Mouse (Mus musculus): ENCODE data around the gene Atxn7l3. TPM values are rescaled to one million over a fixed set of nuclear protein-coding genes. Genes with fewer than 3 reads are reported as not detected.
A peak's percentile ranks its signal among the peaks of the same experiment; 100 is the strongest.

Atxn7l3 gene
- polyA plus RNA-seq, 1 experiment from 2014 or later: 23.8 TPM

DNA sequence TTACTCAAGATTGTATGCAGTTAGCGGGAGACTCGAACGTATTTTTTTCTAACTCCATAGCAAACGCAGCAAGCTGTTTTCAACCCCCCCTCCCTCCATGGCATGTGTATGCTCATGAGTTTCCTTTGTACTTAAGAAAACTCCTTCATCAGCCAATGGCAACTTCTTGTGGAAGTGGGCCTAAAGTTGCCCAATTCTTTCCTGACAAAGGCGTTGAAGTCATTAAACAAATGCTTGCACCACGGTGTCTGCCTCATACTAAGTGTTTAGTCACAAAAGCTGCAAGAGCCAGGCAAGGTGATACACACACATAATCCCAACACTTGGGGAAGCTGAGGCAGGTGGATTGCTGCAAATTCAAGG is 50.2 kb downstream of the Atxn7l3 start:
- no peak for ATAC-seq (ENCODE audit: insufficient number of reproducible peaks, insufficient read depth, low FRiP score, low TSS enrichment, low read depth)
- H3K4me2 ChIP-seq: peak overlapping the region; percentile 77
- H3K27me3 ChIP-seq: no peaks in the 10 kb centered on the region
- H3K9ac ChIP-seq: 0 out of 2 replicates have a peak overlapping the region, but pooled peaks have one; percentile 21
- no peak overlapping the region for H3K4me3 ChIP-seq
- H3K27ac ChIP-seq: peak overlapping the region; percentile 94
- 46% methylated on average over 6 of the region's 6 CpGs for WGBS
- peaks cover 34% of the 10 kb centered on the region for H3K4me1 ChIP-seq
- H3K9me3 ChIP-seq: no peaks in the 10 kb centered on the region
- H3K36me3 ChIP-seq: no peaks in the 10 kb centered on the region

DNA sequence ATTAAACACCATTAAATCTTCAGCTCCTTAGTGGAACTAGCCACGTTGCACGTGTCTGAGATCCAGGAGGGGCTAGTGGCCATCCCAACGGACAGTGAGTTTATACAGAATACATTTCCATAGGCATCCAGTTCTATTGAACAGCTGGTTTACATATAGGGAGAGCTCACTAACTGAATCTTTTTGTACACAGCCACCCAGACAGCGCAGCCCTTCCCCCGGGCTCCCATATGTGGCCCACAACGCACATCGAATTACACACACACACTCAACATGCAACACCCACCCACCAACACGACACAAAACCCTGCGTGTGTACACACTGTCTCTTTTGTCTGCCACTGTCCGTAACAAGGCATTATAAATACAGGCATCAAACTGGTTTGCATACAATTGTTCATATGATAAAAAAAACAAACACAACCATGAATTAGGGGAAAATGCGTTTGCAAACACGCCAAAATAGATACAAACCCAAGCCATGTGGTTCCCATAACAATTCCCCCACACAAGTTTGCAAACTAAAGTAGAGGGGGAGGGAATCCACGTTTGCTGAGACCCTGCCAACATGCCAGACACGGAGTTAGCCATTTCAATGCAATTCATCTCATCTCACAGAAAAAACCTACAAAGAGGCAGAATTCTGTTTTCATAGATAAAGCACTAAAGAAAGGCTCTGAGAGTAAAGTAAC is 50.7 kb downstream of the Atxn7l3 start:
- no peaks in the 10 kb centered on the region for H3K9me3 ChIP-seq
- H3K4me1 ChIP-seq: peaks cover 34% of the 10 kb centered on the region
- WGBS: 20% methylated on average over 14 of the region's 14 CpGs
- ATAC-seq (ENCODE audit: insufficient number of reproducible peaks, insufficient read depth, low FRiP score, low TSS enrichment, low read depth): peak; percentile 63
- H3K27me3 ChIP-seq: no peaks in the 10 kb centered on the region
- H3K4me2 ChIP-seq: peak overlapping the region; percentile 77
- peak overlapping the region; percentile 94 for H3K27ac ChIP-seq
- H3K9ac ChIP-seq: peak overlapping the region; percentile 71
- H3K4me3 ChIP-seq: peak overlapping the region; percentile 41
- H3K36me3 ChIP-seq: no peaks in the 10 kb centered on the region

DNA sequence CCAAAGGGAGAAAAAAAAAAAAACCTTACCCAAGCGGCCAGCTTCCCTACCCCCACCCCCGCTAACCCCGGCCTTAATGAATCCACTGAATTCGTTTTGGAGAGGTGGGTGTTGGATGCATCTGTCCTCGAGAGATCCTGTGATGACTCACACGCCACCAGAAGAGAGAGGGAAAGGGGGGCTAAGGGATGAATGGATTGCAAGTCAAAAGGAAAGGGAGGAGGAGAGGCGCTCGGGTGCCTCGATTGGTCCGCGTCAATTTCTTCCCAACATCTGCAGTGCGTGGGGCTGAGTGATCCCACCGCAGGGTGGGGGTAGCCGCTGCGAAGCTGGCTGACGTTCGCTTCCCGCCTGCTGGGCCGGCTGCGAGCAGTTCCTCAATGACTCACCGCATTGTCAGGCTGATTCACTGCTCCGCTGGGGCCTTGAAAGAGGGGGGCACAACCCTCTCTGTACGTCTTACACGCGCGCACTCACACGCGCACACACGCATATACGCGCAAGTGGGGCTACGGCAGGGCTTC is 51.4 kb downstream of the Atxn7l3 start:
- H3K4me2 ChIP-seq: peak overlapping the region; percentile 77
- ATAC-seq (ENCODE audit: insufficient number of reproducible peaks, insufficient read depth, low FRiP score, low TSS enrichment, low read depth): peak; percentile 76
- no peaks in the 10 kb centered on the region for H3K27me3 ChIP-seq
- peak overlapping the region; percentile 94 for H3K27ac ChIP-seq
- H3K4me1 ChIP-seq: peaks cover 34% of the 10 kb centered on the region
- H3K9me3 ChIP-seq: no peaks in the 10 kb centered on the region
- WGBS: under 1% methylated on average over 32 of the region's 32 CpGs
- peak overlapping the region; percentile 71 for H3K9ac ChIP-seq
- H3K4me3 ChIP-seq: peak overlapping the region; percentile 41
- H3K36me3 ChIP-seq: no peaks in the 10 kb centered on the region

DNA sequence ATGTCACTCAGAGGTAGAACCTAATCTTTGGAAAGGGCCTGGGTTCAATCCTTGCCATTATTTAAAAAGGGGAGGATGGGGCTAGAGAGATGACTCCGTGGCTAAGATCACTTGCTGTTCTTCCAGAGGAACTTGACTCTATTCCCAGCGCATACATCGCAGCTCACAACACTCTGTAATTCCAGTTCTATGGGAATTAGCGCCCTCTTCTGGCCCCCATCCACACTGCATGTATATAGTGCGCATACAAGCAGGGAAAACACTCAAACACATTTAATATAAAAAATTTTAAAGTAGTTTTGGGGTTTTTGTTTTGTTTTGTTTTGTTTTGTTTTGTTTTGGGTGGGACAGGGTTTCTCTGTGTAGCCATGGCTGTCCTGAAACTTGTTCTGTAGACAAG is 54.6 kb downstream of the Atxn7l3 start:
- H3K36me3 ChIP-seq: no peaks in the 10 kb centered on the region
- H3K27me3 ChIP-seq: no peaks in the 10 kb centered on the region
- no peak overlapping the region for H3K4me3 ChIP-seq
- no peak for ATAC-seq (ENCODE audit: insufficient number of reproducible peaks, insufficient read depth, low FRiP score, low TSS enrichment, low read depth)
- WGBS: 52% methylated on average over 5 of the region's 5 CpGs
- H3K9me3 ChIP-seq: no peaks in the 10 kb centered on the region
- H3K9ac ChIP-seq: no peak overlapping the region
- H3K4me2 ChIP-seq: no peak overlapping the region
- no peak overlapping the region for H3K27ac ChIP-seq
- peaks cover 23% of the 10 kb centered on the region for H3K4me1 ChIP-seq

DNA sequence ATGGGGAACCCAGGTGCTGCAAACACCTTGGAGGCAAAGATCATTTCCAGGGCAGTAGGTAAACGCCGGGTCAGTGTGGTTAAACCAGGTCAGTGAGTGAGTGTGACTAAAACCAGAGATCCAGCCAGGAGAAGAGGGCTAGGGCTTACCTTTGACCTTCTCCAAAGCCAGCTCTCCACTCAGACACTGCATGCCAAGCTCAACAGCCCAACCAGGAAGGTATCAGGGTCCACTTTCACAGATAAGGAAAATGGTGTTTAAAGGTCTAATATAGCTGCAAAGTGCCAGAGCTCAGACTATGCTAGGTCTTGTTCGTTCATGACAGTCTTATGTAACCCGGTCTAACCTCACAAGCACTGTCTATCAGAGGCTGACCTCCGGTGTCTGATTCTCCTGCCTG is 55.2 kb downstream of the Atxn7l3 start:
- H3K27me3 ChIP-seq: no peaks in the 10 kb centered on the region
- H3K27ac ChIP-seq: no peak overlapping the region
- WGBS: 82% methylated on average over 5 of the region's 5 CpGs
- H3K4me2 ChIP-seq: no peak overlapping the region
- no peak for ATAC-seq (ENCODE audit: insufficient number of reproducible peaks, insufficient read depth, low FRiP score, low TSS enrichment, low read depth)
- H3K9ac ChIP-seq: no peak overlapping the region
- peaks cover 20% of the 10 kb centered on the region for H3K4me1 ChIP-seq
- H3K9me3 ChIP-seq: no peaks in the 10 kb centered on the region
- no peaks in the 10 kb centered on the region for H3K36me3 ChIP-seq
- no peak overlapping the region for H3K4me3 ChIP-seq

DNA sequence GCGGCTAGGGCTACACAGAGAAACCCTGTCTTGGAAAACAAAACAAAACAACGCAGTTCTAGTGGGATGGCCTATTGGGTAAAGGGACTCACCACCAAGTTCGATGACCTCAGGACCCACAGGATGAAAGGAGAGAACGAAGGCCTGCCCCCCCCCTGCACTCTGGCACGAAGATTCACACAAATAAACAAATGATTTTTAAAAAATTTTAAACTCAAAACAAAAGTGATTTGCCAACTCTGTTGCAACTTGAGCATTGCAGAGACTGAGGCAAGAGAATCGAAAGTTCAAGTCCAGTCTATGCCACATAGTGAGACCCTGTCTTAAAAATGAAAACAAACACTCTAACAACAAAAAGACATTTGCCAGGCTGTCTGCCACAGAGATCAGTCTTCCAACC is 55.8 kb downstream of the Atxn7l3 start:
- H3K4me2 ChIP-seq: no peak overlapping the region

More for the DNA sequence above, 55.8 kb downstream of the Atxn7l3 start:
- WGBS: 84% methylated on average over 6 of the region's 6 CpGs
- Histone ChIP-seq H3K36me3 (no peaks in the 10 kb centered on the region), H3K27me3 (no peaks in the 10 kb centered on the region), H3K9ac (no peak overlapping the region), H3K27ac (no peak overlapping the region), H3K4me1 (peaks cover 13% of the 10 kb centered on the region), H3K9me3 (no peaks in the 10 kb centered on the region), H3K4me3 (no peak overlapping the region)
- ATAC-seq (ENCODE audit: insufficient number of reproducible peaks, insufficient read depth, low FRiP score, low TSS enrichment, low read depth): no peak

Other genes starting within 250 kb of the Atxn7l3 start
- gene Mpp2, start 208.1 kb downstream of the Atxn7l3 start, polyA plus RNA-seq (2015; fragmentation: Nextera tagmentation; extraction: Ambion mirVana): 9.8 and 10.3 TPM in 2 replicates
- not detected in 2 replicates for gene Ppy, start 195.3 kb downstream of the Atxn7l3 start, polyA plus RNA-seq (2015; fragmentation: Nextera tagmentation; extraction: Ambion mirVana)
- not detected in 2 replicates for gene Pyy, start 188.8 kb downstream of the Atxn7l3 start, polyA plus RNA-seq (2015; fragmentation: Nextera tagmentation; extraction: Ambion mirVana)
- 0.32 TPM in 1 of 2 replicates, not detected in the other for gene Nags, start 151.1 kb downstream of the Atxn7l3 start, polyA plus RNA-seq (2015; fragmentation: Nextera tagmentation; extraction: Ambion mirVana)
- 45.4 and 45.5 TPM in 2 replicates for gene Tmem101, start 140.2 kb downstream of the Atxn7l3 start, polyA plus RNA-seq (2015; fragmentation: Nextera tagmentation; extraction: Ambion mirVana)
- 125 and 159 TPM in 2 replicates for gene Lsm12, start 111.3 kb downstream of the Atxn7l3 start, polyA plus RNA-seq (2015; fragmentation: Nextera tagmentation; extraction: Ambion mirVana)
- 27.6 and 28.3 TPM in 2 replicates for gene G6pc3, start 107.0 kb downstream of the Atxn7l3 start, polyA plus RNA-seq (2015; fragmentation: Nextera tagmentation; extraction: Ambion mirVana)
- gene Hdac5, start 66.5 kb downstream of the Atxn7l3 start, polyA plus RNA-seq (2015; fragmentation: Nextera tagmentation; extraction: Ambion mirVana): 80.5 and 84.4 TPM in 2 replicates
- 18.3 and 19.7 TPM in 2 replicates for gene BC030867, start 47.7 kb downstream of the Atxn7l3 start, polyA plus RNA-seq (2015; fragmentation: Nextera tagmentation; extraction: Ambion mirVana)
- 0.11 and 0.18 TPM in 2 replicates for gene Asb16, start 27.9 kb downstream of the Atxn7l3 start, polyA plus RNA-seq (2015; fragmentation: Nextera tagmentation; extraction: Ambion mirVana)
- 51.8 and 54.8 TPM in 2 replicates for gene Tmub2, start 11.7 kb downstream of the Atxn7l3 start, polyA plus RNA-seq (2015; fragmentation: Nextera tagmentation; extraction: Ambion mirVana)
- gene Ubtf, start 23.1 kb upstream of the Atxn7l3 start, polyA plus RNA-seq (2015; fragmentation: Nextera tagmentation; extraction: Ambion mirVana): 88.5 and 93.6 TPM in 2 replicates
- gene Slc4a1, start 69.6 kb upstream of the Atxn7l3 start, polyA plus RNA-seq (2015; fragmentation: Nextera tagmentation; extraction: Ambion mirVana): 6.3 and 16.6 TPM in 2 replicates
- gene Rundc3a, start 96.8 kb upstream of the Atxn7l3 start, polyA plus RNA-seq (2015; fragmentation: Nextera tagmentation; extraction: Ambion mirVana): 3.6 and 5.2 TPM in 2 replicates
- gene Slc25a39, start 111.3 kb upstream of the Atxn7l3 start, polyA plus RNA-seq (2015; fragmentation: Nextera tagmentation; extraction: Ambion mirVana): 191 and 195 TPM in 2 replicates
- 124 and 126 TPM in 2 replicates for gene Grn, start 133.7 kb upstream of the Atxn7l3 start, polyA plus RNA-seq (2015; fragmentation: Nextera tagmentation; extraction: Ambion mirVana)
- 8.1 and 8.2 TPM in 2 replicates for gene Fam171a2, start 151.1 kb upstream of the Atxn7l3 start, polyA plus RNA-seq (2015; fragmentation: Nextera tagmentation; extraction: Ambion mirVana)
- 6.2 and 6.7 TPM in 2 replicates for gene Itga2b, start 173.5 kb upstream of the Atxn7l3 start, polyA plus RNA-seq (2015; fragmentation: Nextera tagmentation; extraction: Ambion mirVana)

Data from embryonic facial prominence, embryonic 13.5 days (tissue).